Mouse (Mus musculus) heart, embryonic 15.5 days (tissue): ENCODE data around the gene Gm26992. TPM values are rescaled to one million over a fixed set of nuclear protein-coding genes. Genes with fewer than 3 reads are reported as not detected.
A peak's percentile ranks its signal among the peaks of the same experiment; 100 is the strongest.

Experiments used
- ATAC-seq: fragments of 200-750 bp; cut with Nextera tagmentation; replicated peaks from 2 replicates; pipeline ENCODE4 v1.8.0; 2017; ENCODE audit warnings: low read depth, moderate TSS enrichment; ENCODE audit not compliant: insufficient number of reproducible peaks, insufficient read depth, low FRiP score
- H3K27ac ChIP-seq: fragments of 300-500 bp; sonication (generic); 2 replicates; pipeline ENCODE4 v1.5.1; 2015; ENCODE audit warnings: mild to moderate bottlenecking, inconsistent platforms
- H3K27me3 ChIP-seq: fragments of 300-500 bp; sonication (generic); 2 replicates; pipeline ENCODE4 v1.6.1; 2015; ENCODE audit warnings: inconsistent platforms
- H3K36me3 ChIP-seq: fragments of 300-500 bp; sonication (generic); 2 replicates; pipeline ENCODE4 v1.6.1; 2015; ENCODE audit warnings: mild to moderate bottlenecking, inconsistent platforms
- H3K4me1 ChIP-seq: fragments of 300-500 bp; sonication (generic); replicated peaks from 2 replicates; pipeline ENCODE4 v1.6.1; 2015; ENCODE audit warnings: inconsistent platforms
- H3K4me2 ChIP-seq: fragments of 300-500 bp; sonication (generic); 2 replicates; pipeline ENCODE4 v1.6.1; 2015; ENCODE audit warnings: inconsistent platforms, mild to moderate bottlenecking, moderate library complexity
- H3K4me3 ChIP-seq: fragments of 300-500 bp; sonication (generic); 2 replicates; pipeline ENCODE4 v1.5.1; 2015; ENCODE audit warnings: mild to moderate bottlenecking, inconsistent platforms
- H3K9ac ChIP-seq: fragments of 300-500 bp; sonication (generic); 2 replicates; pipeline ENCODE4 v1.6.1; 2015; ENCODE audit warnings: mild to moderate bottlenecking, inconsistent platforms
- H3K9me3 ChIP-seq: fragments of 300-500 bp; sonication (generic); replicated peaks from 2 replicates; pipeline ENCODE4 v1.6.1; 2016; ENCODE audit warnings: inconsistent platforms
- WGBS: fragments of 180-500 bp; shearing (Covaris S2); methylation state at CpG from one replicate; pipeline ENCODE4 v1.1.7; 2015; ENCODE audit warnings: mixed read lengths; 5-methylcytosine and 5-hydroxymethylcytosine counted together
- polyA plus RNA-seq: library from polyadenylated mRNA; unstranded; fragments of >200 nt; fragmentation: Nextera tagmentation; extraction: Ambion mirVana; gene quantifications from 2 replicates; pipeline ENCODE4 v1.2.1, GENCODE M21; 2015

Gene Gm26992
- polyA plus RNA-seq, 1 experiment from 2014 or later = not detected

DNA sequence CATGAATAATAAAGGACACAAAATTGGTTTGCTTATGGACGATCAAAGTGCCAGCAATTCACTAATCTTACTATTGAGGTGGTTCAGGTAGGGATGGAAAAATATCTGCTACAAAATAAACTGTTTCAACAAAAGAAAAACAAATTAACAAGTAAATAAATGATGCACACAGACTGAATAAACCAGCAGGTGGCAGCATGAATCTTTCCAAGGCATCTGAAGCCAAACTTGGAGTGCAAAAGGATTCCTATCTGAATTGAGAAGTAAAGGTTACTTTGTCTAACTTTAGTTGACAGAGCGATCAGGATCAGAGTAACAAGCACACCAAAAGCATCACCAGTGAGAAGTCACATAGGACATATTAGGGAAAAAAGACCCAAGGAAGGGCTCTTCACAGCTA lies 62.2 kb downstream of the Gm26992 start:
- 29% methylated on average over 2 of the region's 2 CpGs for WGBS
- ATAC-seq = no peak
- H3K36me3 ChIP-seq = no peaks in the 10 kb centered on the region
- H3K4me3 ChIP-seq = no peak overlapping the region
- H3K4me2 ChIP-seq = peak overlapping the region; percentile 53
- H3K4me1 ChIP-seq = no peaks in the 10 kb centered on the region
- H3K27me3 ChIP-seq = no peaks in the 10 kb centered on the region
- H3K9ac ChIP-seq = no peak overlapping the region
- no peak overlapping the region for H3K27ac ChIP-seq
- no peaks in the 10 kb centered on the region for H3K9me3 ChIP-seq

DNA sequence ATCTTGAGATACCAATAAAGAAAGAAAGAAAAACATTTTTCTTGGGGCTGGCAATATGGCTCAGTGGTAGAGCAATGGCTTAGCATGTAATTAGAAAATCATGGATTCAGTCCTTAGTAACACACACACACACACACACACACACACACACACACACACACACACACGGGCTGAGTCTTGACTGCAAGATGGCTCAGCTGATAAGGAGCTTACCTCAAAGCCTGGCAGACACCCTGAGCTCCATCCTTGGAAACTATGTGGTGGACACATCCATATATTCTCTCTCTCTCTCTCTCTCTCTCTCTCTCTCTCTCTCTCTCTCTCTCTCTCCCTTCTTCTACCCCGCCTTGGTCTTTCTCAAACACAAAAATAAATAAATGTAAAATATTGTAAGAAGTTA lies 69.0 kb downstream of the Gm26992 start:
- Histone ChIP-seq H3K27ac (no peak overlapping the region), H3K9ac (no peak overlapping the region), H3K4me1 (peaks cover 6% of the 10 kb centered on the region), H3K27me3 (no peaks in the 10 kb centered on the region), H3K4me3 (no peak overlapping the region), H3K4me2 (no peak overlapping the region), H3K9me3 (no peaks in the 10 kb centered on the region), H3K36me3 (no peaks in the 10 kb centered on the region)
- 54% methylated on average over 2 of the region's 2 CpGs for WGBS
- no peak for ATAC-seq

DNA sequence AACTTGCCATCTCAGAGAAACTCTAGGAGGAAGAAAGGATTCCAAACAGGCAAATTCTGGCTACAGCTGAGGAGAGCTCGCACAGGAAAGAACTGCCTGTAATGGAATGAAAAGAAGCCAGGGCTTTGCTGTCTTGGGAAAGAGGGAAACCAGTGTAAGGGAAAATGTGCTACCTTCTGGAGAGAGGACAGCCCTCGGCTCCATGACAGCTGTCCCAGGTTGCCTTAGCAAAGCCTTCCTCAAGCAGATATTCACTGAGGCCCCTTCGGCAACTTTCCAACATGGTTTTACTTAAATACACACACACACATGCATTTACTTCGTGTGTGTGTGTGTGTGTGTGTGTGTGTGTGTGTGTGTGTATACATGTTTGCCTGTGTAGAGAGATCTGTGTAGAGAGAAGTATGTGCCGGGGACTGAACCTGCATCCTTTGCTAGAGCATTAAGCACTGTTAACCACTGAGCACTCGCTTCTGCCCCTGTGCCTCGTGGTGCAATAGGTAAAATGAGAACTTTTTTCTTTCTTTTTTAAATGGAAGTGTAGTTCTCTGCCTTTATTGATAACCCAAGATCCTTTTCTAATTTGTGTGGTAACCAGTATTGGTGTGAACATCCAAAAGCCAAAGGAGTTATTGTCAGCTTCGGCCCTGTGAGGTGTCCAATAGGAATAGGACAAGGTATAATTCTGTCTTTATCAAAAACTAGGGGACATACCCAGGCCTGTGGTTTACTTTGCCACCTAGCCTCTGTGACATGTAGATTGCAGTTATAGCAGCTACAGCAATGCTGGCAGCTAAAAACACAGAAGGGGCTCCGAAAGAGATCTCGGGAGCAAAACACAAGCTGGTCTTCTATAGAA lies 70.8 kb downstream of the Gm26992 start:
- H3K4me2 ChIP-seq = peak overlapping the region; percentile 59
- ATAC-seq = no peak
- H3K9me3 ChIP-seq = no peaks in the 10 kb centered on the region
- 34% methylated on average over 10 of the region's 10 CpGs for WGBS
- no peak overlapping the region for H3K9ac ChIP-seq
- no peaks in the 10 kb centered on the region for H3K27me3 ChIP-seq
- peak overlapping the region; percentile 69 for H3K4me3 ChIP-seq
- H3K27ac ChIP-seq = peak overlapping the region; percentile 93
- H3K36me3 ChIP-seq = no peaks in the 10 kb centered on the region
- H3K4me1 ChIP-seq = peaks cover 6% of the 10 kb centered on the region

DNA sequence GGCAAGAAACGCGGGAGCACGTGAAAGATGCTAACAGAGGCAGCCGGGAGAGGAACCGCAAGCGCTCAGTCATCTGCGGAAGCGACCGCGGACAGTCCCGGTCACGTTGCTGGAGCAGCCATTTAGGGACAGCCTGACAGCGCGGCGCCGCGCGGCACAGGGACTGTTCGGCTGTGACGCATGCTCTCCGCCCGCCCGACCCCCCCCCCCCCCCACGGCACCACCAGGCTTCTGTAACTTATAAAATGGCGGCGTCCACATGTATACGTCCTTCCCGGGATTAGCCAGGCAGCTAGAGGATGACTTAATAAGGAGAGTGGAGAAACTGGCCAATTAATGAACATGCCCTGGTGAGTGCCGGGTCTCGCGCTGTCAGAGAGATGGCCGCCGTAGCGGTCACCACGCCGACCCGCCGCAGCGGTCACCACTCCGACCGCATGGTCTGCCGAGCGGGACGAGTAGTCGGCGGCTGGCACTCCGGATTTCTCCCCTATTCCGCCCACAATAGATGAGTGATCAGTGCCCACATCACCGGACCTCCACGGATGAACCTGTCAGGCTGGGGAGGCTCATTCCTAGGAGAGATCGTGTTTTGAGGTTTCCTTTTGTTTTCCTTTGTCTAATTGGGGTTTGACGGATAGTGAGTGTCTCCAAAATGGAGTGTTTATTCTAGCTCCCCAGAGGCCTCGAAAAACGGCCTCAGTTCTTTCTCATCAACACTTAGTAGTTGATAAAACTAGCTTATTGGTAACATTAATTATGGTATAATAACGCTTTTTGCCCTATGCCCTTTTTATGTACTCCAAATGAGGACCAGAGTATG lies 71.8 kb downstream of the Gm26992 start:
- Histone ChIP-seq H3K4me2 (peak overlapping the region; percentile 59), H3K27ac (peak overlapping the region; percentile 93), H3K36me3 (no peaks in the 10 kb centered on the region), H3K4me1 (peaks cover 6% of the 10 kb centered on the region), H3K27me3 (no peaks in the 10 kb centered on the region), H3K4me3 (peak overlapping the region; percentile 69), H3K9ac (peak overlapping the region; percentile 70), H3K9me3 (no peaks in the 10 kb centered on the region)
- under 1% methylated on average over 48 of the region's 55 CpGs for WGBS
- ATAC-seq = peak; percentile 96

DNA sequence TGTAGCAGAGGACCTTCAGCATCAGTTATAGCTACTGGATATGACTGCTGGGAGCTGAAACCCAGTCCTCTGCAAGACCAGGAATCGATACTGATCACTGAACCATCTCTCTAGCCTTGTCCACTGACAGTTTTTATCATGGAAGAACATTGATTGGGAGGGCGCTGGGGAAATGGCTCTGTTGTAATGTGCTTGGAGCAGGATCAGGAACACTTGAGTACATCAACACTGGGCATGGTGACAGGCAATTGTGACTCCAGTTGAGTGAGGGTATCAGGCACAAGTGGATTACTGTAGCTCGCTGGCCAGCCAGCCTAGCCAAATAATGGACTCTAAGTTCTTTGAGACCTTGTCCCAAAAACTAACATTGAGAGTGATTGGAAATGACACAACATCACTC lies 77.6 kb downstream of the Gm26992 start:
- Histone ChIP-seq H3K4me2 (no peak overlapping the region), H3K27ac (no peak overlapping the region), H3K4me3 (no peak overlapping the region), H3K36me3 (peaks cover 3% of the 10 kb centered on the region; the same call in 1 of the 2 replicates), H3K9ac (no peak overlapping the region), H3K27me3 (no peaks in the 10 kb centered on the region), H3K9me3 (no peaks in the 10 kb centered on the region), H3K4me1 (peaks cover 3% of the 10 kb centered on the region; the same call in 1 of the 2 replicates)
- no peak for ATAC-seq
- WGBS = 53% methylated on average over 3 of the region's 3 CpGs

DNA sequence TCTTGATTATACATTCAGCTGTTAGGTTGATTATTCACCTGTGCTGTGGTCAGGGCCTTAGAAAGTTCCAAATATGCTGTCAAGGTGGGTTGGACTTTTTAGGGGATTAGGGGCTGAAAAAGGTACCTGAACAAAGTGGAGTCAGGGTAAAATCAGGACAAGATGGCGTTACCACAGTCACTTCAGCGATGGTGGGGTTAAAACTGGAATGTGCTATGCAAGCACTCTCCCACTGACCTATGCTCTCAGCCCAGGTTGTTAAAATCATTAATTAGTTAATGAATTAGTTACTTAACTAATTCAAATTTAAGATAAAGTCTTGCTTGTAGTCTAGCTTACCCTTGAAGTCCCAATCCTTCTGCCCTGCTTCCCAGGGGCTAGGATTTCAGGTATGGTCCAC lies 78.3 kb downstream of the Gm26992 start:
- Histone ChIP-seq H3K4me1 (no peaks in the 10 kb centered on the region), H3K9ac (no peak overlapping the region), H3K27ac (no peak overlapping the region), H3K4me3 (no peak overlapping the region), H3K4me2 (no peak overlapping the region), H3K36me3 (peaks cover 3% of the 10 kb centered on the region; the same call in 1 of the 2 replicates), H3K9me3 (no peaks in the 10 kb centered on the region), H3K27me3 (no peaks in the 10 kb centered on the region)
- no peak for ATAC-seq
- 89% methylated on average over 2 of the region's 2 CpGs for WGBS

DNA sequence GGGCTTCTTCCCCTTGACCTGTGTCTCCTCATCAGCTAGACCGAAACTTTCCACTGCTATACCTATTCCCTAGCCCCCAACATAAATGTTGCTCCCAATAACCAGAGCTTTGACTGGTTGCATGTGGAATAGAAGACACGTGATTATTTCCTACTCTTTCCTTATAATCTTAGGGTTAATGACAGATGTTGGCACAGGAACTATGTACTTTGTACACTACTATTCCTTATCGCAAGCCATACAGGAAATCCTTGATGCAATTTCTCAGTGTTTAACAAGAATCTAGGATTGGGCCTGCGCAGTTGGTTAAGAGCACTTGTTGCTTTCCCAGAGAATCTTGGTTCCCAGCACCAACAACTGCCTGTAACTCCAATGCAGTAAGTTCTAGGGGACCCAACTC lies 86.4 kb downstream of the Gm26992 start:
- 81% methylated on average over 4 of the region's 4 CpGs for WGBS
- H3K4me3 ChIP-seq = no peak overlapping the region
- peaks cover 3% of the 10 kb centered on the region; the same call in 1 of the 2 replicates for H3K36me3 ChIP-seq
- H3K4me1 ChIP-seq = no peaks in the 10 kb centered on the region
- H3K27ac ChIP-seq = no peak overlapping the region
- no peak overlapping the region for H3K4me2 ChIP-seq
- no peaks in the 10 kb centered on the region for H3K9me3 ChIP-seq
- no peak for ATAC-seq
- no peaks in the 10 kb centered on the region for H3K27me3 ChIP-seq
- H3K9ac ChIP-seq = no peak overlapping the region

DNA sequence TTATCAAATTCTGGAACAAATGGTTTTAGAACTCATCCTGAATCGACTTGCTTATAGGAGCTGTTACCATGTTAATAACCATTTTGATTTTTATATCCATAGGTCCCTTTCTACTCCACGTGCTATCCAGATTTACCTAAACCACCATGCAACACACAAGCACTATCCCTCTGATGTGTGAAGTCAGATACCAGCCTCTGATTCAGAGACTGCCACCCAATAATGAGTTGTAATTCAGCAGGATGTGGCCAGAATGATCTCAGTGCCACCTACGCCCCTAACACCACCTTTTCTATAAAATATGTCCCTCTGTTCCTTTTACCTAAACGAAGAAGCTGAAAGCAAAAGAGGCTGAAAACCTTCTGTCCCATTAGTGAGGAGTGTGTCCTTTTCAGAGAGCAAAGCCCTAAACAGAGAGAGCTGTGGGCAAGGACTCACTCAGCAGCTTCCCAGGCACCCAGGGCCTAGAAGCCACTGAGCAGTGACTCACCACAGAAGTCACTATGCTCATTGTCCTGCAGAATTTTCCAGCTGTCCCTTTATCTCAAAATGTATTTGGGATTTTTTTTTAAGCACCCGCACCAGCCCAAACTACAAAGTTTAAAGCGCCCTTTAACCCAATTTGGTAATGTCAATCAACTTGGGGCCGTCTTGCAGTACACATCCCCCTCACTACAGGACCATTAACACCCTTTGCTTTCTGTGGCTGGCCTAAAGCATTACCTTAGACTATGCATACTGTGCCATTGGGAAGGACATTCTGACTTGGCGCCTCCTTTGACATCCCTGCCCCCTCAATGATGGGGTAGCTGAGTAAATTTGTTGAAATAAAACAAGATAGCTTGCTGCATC lies 87.6 kb downstream of the Gm26992 start:
- H3K9me3 ChIP-seq = no peaks in the 10 kb centered on the region
- no peaks in the 10 kb centered on the region for H3K4me1 ChIP-seq
- H3K4me3 ChIP-seq = no peak overlapping the region
- H3K27ac ChIP-seq = no peak overlapping the region
- H3K27me3 ChIP-seq = no peaks in the 10 kb centered on the region
- ATAC-seq = no peak
- H3K36me3 ChIP-seq = peaks cover 3% of the 10 kb centered on the region; the same call in 1 of the 2 replicates
- WGBS = 68% methylated on average over 8 of the region's 8 CpGs
- H3K9ac ChIP-seq = no peak overlapping the region
- H3K4me2 ChIP-seq = no peak overlapping the region

DNA sequence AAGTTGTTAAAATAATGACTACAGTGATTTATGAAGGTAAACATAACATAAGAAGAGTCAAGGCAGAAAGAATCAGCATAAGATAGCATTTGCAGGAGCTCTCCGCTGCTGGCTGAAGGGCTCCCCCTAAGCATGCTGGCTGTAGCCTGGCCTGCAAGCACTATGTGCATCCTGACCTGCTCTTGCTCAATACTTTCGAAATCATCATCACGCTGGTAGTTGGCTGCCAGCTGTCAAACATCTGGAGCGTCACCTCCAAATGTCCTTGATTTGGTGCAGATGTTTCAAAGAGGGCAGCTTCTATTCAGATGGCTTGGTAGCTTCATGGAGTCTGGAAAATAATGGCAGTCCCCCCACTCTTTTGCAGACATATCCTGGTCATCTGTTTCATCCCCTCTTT lies 93.0 kb downstream of the Gm26992 start:
- Histone ChIP-seq H3K27me3 (no peaks in the 10 kb centered on the region), H3K4me2 (no peak overlapping the region), H3K9ac (no peak overlapping the region), H3K4me1 (no peaks in the 10 kb centered on the region), H3K36me3 (no peaks in the 10 kb centered on the region; the same call in 1 of the 2 replicates), H3K4me3 (no peak overlapping the region), H3K9me3 (no peaks in the 10 kb centered on the region), H3K27ac (no peak overlapping the region)
- 52% methylated on average over 4 of the region's 4 CpGs for WGBS
- no peak for ATAC-seq

DNA sequence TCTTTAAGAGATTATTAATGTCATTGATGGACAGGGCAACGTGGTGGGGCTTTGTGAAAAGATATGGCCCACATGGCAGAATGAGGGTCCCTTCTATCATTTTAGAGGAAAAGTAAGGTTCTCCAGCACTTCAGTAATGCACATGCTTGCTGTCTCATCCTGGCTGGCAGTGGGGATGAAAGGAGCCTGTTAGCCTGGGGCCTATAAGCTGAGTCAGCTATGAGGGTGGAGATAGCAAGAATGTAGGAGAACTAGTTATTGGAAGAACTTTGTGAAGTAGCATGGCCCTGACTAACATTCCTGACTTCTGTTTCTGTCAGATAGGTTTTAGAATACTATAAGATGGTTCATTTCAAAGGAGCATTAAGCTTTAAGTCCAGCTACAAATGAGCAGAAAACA lies 93.5 kb downstream of the Gm26992 start:
- ATAC-seq = no peak
- no peak overlapping the region for H3K4me3 ChIP-seq
- H3K4me2 ChIP-seq = no peak overlapping the region
- no peaks in the 10 kb centered on the region for H3K9me3 ChIP-seq
- WGBS = 79% methylated on average over 1 of the region's 1 CpGs
- H3K9ac ChIP-seq = no peak overlapping the region
- no peaks in the 10 kb centered on the region; the same call in 1 of the 2 replicates for H3K36me3 ChIP-seq
- no peak overlapping the region for H3K27ac ChIP-seq
- H3K27me3 ChIP-seq = no peaks in the 10 kb centered on the region
- H3K4me1 ChIP-seq = no peaks in the 10 kb centered on the region

DNA sequence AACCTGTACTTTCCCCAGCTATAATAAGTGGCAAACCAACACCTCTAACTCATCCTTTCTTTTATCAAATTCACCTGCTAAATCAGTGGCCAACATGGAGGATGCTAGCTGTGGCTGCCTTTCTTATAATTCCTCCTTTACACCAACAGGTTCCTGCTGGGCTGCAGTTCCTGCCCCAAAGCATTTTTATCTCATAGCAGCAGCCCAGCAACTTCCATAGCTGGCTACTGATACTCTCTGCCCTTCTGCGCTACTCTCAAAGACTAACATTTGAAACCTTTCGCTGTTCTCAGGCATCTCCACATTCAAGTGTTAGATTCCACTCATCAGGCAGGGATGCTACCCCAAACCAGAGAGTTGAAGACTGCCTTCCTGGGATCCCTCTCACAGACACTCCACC lies 97.0 kb downstream of the Gm26992 start:
- Histone ChIP-seq H3K27ac (no peak overlapping the region), H3K27me3 (no peaks in the 10 kb centered on the region), H3K4me3 (no peak overlapping the region), H3K36me3 (no peaks in the 10 kb centered on the region), H3K9ac (no peak overlapping the region), H3K9me3 (no peaks in the 10 kb centered on the region), H3K4me2 (no peak overlapping the region), H3K4me1 (no peaks in the 10 kb centered on the region)
- 88% methylated on average over 2 of the region's 2 CpGs for WGBS
- no peak for ATAC-seq
